Mouse (Mus musculus): ENCODE data around the gene Xbp1.

- TF ChIP-seq POLR2A (IDR thresholded peaks at IDR 0.05; ENCODE audit: low read depth, low read length) (no peak), CTCF (IDR thresholded peaks at IDR 0.05; ENCODE audit: borderline replicate concordance, insufficient read depth, low read length) (no peak)
These were observed 45.1 kb downstream of the Xbp1 start for GRCm38 (mm10) chr11:5565596-5565995.
